Mouse (Mus musculus) intestine, postnatal 0 days (tissue): ENCODE measurements around the gene Soga3. TPM values are rescaled to one million over a fixed set of nuclear protein-coding genes. Genes with fewer than 3 reads are reported as not detected.

Experiments used
- ATAC-seq: fragments of 200-750 bp; cut with Nextera tagmentation; 2 replicates; pipeline ENCODE4 v1.8.0; 2017; ENCODE audit warnings: mild to moderate bottlenecking, moderate TSS enrichment, moderate library complexity
- H3K27ac ChIP-seq: fragments of 300-500 bp; sonication (generic); 2 replicates; pipeline ENCODE4 v1.5.1; 2014; ENCODE audit warnings: mild to moderate bottlenecking, low read depth, low read length, moderate library complexity
- H3K27me3 ChIP-seq: fragments of 300-500 bp; sonication (generic); replicated peaks from 2 replicates; pipeline ENCODE4 v1.6.1; 2014; ENCODE audit warnings: low read length, mixed read lengths; ENCODE audit not compliant: control insufficient read depth, insufficient read depth
- H3K36me3 ChIP-seq: fragments of 300-500 bp; sonication (generic); 2 replicates; pipeline ENCODE4 v1.6.1; 2014; ENCODE audit warnings: mild to moderate bottlenecking, moderate library complexity; ENCODE audit not compliant: control insufficient read depth, insufficient read depth
- H3K4me1 ChIP-seq: fragments of 300-500 bp; sonication (generic); replicated peaks from 2 replicates; pipeline ENCODE4 v1.6.1; 2014; ENCODE audit warnings: antibody characterized with exemption, low read length, mixed read lengths; ENCODE audit not compliant: control insufficient read depth, insufficient read depth
- H3K4me2 ChIP-seq: fragments of 300-500 bp; sonication (generic); replicated peaks from 2 replicates; pipeline ENCODE4 v1.6.1; 2014; ENCODE audit warnings: low read depth, mild to moderate bottlenecking, moderate library complexity
- H3K4me3 ChIP-seq: fragments of 300-500 bp; sonication (generic); 2 replicates; pipeline ENCODE4 v1.5.1; 2014; ENCODE audit warnings: low read depth, low read length
- H3K9ac ChIP-seq: fragments of 300-500 bp; sonication (generic); 2 replicates; pipeline ENCODE4 v1.6.1; 2014; ENCODE audit warnings: mild to moderate bottlenecking, low read depth, low read length
- H3K9me3 ChIP-seq: fragments of 300-500 bp; sonication (generic); 2 replicates; pipeline ENCODE4 v1.6.1; 2016; ENCODE audit warnings: mixed run types; ENCODE audit not compliant: control insufficient read depth
- CTCF ChIP-seq: sonication (generic); IDR thresholded peaks from 2 replicates; pipeline ENCODE4 v1.5.1; 2016; ENCODE audit warnings: low read depth, mild to moderate bottlenecking, control low read depth, antibody characterized with exemption, moderate library complexity
- WGBS: fragments of 180-500 bp; shearing (Covaris S2); extraction: QIAGEN DNeasy Blood & Tissue Kit; methylation state at CpG from one replicate; pipeline ENCODE4 v1.1.7; 2014; 5-methylcytosine and 5-hydroxymethylcytosine counted together
- polyA plus RNA-seq: library from polyadenylated mRNA; unstranded; fragments of >200 nt; fragmentation: Nextera tagmentation; extraction: Ambion mirVana; gene quantifications from 2 replicates; pipeline ENCODE4 v1.2.1, GENCODE M21; 2015

The Soga3 gene
- polyA plus RNA-seq, 1 experiment from 2014 or later, result 2.2 TPM

DNA sequence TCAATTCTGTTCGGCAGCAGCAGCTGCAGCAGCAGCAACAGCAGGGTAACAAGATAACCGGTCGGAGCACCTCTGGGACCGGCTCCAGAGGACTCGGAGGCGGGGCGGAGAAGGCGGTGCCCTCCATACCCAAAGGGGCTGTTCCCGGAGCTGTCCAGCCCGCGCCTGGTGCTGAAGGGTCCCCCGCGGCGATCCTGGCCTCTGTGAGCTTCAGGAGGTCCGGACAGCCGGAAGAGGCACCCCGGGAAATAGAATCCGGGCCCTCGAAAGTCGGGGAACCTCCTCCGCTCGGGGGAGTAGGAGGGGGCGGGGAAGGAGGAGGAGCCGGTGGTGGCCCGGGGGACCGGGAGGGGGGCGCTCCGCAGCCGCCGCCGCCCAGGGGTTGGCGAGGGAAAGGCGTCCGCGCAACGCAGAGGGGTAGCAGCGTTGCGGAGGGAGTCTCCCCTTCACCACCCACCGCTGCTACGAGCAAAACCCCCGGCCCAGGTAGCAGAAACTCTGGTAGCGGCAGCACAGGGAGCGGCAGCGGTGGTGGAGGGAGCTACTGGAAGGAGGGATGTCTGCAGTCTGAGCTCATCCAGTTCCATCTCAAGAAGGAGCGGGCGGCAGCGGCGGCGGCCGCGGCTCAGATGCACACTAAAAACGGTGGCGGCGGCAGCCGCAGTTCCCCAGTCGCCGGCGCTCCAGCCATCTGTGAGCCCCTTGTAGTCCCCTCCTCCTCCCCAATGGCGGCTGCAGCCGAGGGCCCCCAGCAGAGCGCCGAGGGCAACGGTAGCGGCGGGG, 3.4 kb downstream of the Soga3 start:
- ATAC-seq, result peak; percentile 80
- Histone ChIP-seq H3K36me3 (no peaks in the 10 kb centered on the region), H3K9me3 (no peaks in the 10 kb centered on the region), H3K4me1 (no peaks in the 10 kb centered on the region), H3K27ac (no peak overlapping the region), H3K27me3 (peaks cover 37% of the 10 kb centered on the region), H3K4me2 (peak overlapping the region; percentile 87), H3K4me3 (peak overlapping the region; percentile 52), H3K9ac (no peak overlapping the region)
- no peak for TF ChIP-seq CTCF
- WGBS, result under 1% methylated on average over 60 of the region's 65 CpGs

DNA sequence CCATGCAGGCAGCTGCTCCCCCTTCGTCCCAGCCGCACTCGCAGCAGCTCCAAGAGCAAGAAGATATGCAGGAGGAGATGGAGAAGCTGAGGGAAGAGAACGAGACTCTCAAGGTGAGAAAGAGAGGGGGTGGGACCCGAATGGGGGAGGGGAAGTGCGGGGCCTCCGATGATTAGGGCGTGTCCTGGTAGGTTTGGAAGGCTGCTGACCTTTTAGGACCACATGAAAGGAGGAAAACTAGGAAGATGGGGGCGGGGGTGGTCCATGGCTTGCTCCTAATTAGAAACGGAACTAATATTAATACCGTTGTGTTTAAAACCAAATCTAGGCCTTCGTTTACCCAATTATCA, 4.0 kb downstream of the Soga3 start:
- Histone ChIP-seq H3K4me1 (no peaks in the 10 kb centered on the region), H3K4me3 (peak overlapping the region; percentile 52), H3K4me2 (peak overlapping the region; percentile 87), H3K9me3 (no peaks in the 10 kb centered on the region), H3K27me3 (peaks cover 37% of the 10 kb centered on the region), H3K27ac (no peak overlapping the region), H3K9ac (no peak overlapping the region), H3K36me3 (no peaks in the 10 kb centered on the region)
- under 1% methylated on average over 12 of the region's 12 CpGs for WGBS
- TF ChIP-seq CTCF, result no peak
- ATAC-seq, result no peak

DNA sequence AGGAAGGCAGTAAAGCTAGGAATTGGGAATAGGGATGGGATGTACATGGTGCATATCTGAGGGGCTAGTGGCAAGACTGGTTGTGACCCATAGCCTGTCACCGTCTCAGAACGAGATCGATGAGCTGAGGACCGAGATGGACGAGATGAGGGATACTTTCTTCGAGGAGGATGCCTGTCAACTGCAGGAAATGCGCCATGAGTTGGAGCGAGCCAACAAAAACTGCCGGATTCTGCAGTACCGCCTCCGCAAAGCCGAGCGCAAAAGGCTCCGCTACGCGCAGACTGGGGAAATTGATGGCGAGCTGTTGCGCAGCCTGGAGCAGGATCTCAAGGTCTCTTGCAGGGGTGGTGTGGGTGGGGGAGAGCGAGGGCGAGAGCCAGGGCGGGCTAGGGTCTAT, 4.4 kb downstream of the Soga3 start:
- WGBS, result 8% methylated on average over 21 of the region's 21 CpGs

DNA sequence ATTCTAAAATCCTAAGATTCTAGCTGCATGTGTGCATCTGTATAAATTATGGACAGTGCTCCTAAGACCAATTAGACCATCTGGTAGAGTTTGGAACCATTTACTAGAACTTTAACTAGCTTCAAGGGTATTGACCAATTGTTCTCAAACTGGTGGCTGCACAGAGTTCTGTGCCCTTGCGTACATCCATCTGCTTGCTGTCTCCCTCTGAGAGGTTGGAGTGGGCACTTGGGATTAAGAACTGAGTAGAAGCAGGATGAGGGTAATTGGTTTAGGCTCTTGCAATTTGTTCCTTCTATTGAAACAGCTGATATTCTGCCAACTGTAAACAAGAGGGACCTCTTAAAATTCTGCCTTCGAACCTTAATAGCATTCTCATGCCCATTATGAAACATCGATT, 11.7 kb downstream of the Soga3 start:
- ATAC-seq, result no peak
- H3K9me3 ChIP-seq, result no peaks in the 10 kb centered on the region
- H3K36me3 ChIP-seq, result no peaks in the 10 kb centered on the region
- H3K4me3 ChIP-seq, result no peak overlapping the region
- no peak overlapping the region for H3K27ac ChIP-seq
- no peak overlapping the region for H3K9ac ChIP-seq
- H3K4me1 ChIP-seq, result no peaks in the 10 kb centered on the region
- WGBS, result 84% methylated on average over 3 of the region's 3 CpGs
- no peaks in the 10 kb centered on the region for H3K27me3 ChIP-seq
- no peak overlapping the region for H3K4me2 ChIP-seq
- no peak for TF ChIP-seq CTCF

More for the DNA sequence above, 4.4 kb downstream of the Soga3 start:
- Histone ChIP-seq H3K4me3 (no peak overlapping the region), H3K36me3 (no peaks in the 10 kb centered on the region), H3K27me3 (peaks cover 35% of the 10 kb centered on the region), H3K9ac (no peak overlapping the region), H3K4me2 (peak overlapping the region; percentile 87), H3K27ac (no peak overlapping the region), H3K4me1 (no peaks in the 10 kb centered on the region), H3K9me3 (no peaks in the 10 kb centered on the region)
- no peak for ATAC-seq
- no peak for TF ChIP-seq CTCF

- Histone ChIP-seq H3K9me3 (no peaks in the 10 kb centered on the region), H3K4me2 (no peak overlapping the region), H3K9ac (no peak overlapping the region), H3K36me3 (no peaks in the 10 kb centered on the region), H3K27ac (no peak overlapping the region), H3K4me1 (no peaks in the 10 kb centered on the region), H3K27me3 (no peaks in the 10 kb centered on the region), H3K4me3 (no peak overlapping the region)
- WGBS, result 80% methylated on average over 2 of the region's 2 CpGs
- ATAC-seq, result no peak
- TF ChIP-seq CTCF, result no peak
Observed at GRCm38 (mm10) chr10:29161664-29162063, 18.0 kb downstream of the Soga3 start.

DNA sequence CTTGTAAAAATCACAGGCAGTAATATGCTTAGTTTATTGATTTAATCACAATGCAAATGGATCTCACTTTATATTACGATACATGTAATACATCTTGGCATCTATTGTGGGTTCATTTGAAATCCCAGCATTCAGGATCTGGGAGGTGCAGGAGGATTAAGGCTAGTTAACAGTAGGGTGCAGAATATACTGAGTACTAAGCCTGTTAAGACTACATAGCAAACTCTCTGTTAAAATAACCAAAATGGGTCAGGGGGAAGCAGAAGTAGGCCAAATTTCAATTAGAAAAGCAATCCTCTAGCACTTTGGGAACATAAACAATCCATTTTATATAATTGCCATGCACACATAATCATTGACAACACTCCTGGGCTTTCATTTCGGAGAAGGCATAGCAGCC, 30.1 kb downstream of the Soga3 start:
- H3K4me2 ChIP-seq, result no peak overlapping the region
- no peaks in the 10 kb centered on the region for H3K4me1 ChIP-seq
- H3K36me3 ChIP-seq, result no peaks in the 10 kb centered on the region
- H3K4me3 ChIP-seq, result no peak overlapping the region
- WGBS, result 83% methylated on average over 2 of the region's 2 CpGs
- TF ChIP-seq CTCF, result no peak
- no peaks in the 10 kb centered on the region for H3K27me3 ChIP-seq
- ATAC-seq, result no peak
- no peak overlapping the region for H3K27ac ChIP-seq
- H3K9me3 ChIP-seq, result no peaks in the 10 kb centered on the region
- no peak overlapping the region for H3K9ac ChIP-seq

- H3K4me1 ChIP-seq, result no peaks in the 10 kb centered on the region
- no peak overlapping the region for H3K4me2 ChIP-seq
- H3K27me3 ChIP-seq, result no peaks in the 10 kb centered on the region
- WGBS, result 80% methylated on average over 3 of the region's 3 CpGs
- no peak overlapping the region for H3K9ac ChIP-seq
- no peak for ATAC-seq
- H3K4me3 ChIP-seq, result no peak overlapping the region
- no peak overlapping the region for H3K27ac ChIP-seq
- TF ChIP-seq CTCF, result no peak
- H3K9me3 ChIP-seq, result no peaks in the 10 kb centered on the region
- H3K36me3 ChIP-seq, result no peaks in the 10 kb centered on the region
Observed at GRCm38 (mm10) chr10:29175656-29176055, 32.0 kb downstream of the Soga3 start.
